Mouse (Mus musculus): Measurements from ENCODE around the gene Tom1l2. TPM values are rescaled to one million over a fixed set of nuclear protein-coding genes. Genes with fewer than 3 reads are reported as not detected.

Tom1l2 gene
- total and polyA plus RNA-seq, 2 experiments from 2014 or later, result 44.3 to 80.8 TPM

DNA sequence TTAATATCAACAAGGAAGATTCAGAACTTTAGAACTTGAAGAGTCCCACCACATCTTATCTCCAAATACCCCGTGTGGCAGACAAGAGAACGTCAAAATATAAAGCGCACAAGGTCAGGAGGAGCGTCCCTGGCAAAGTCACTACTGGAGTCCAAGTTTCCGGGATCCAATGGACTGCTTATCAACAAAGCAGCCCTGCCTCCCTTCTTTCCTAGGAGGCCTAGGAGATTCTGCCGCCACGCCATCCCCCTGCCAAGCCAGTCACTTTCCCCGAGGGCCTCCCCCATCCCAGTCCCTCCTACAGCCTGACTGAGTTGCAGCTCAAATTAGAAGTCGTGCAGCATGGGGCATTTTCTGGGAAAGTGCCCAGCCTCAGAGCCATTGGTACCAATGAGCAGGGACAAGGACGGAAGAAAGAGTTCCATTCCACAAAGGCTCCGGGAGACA lies 757 bp downstream of the Tom1l2 start:
- TF ChIP-seq CTCF (IDR thresholded peaks at IDR 0.05; ENCODE audit: low read depth), result no peak; the same call in 1 of the 2 replicates

GRCm38 (mm10) chr11:60351388-60351787 lies 1.3 kb downstream of the Tom1l2 start:
- Histone ChIP-seq H3K9me3 (ENCODE audit: low read length) (no peaks in the 10 kb centered on the region), H3K4me3 (ENCODE audit: low read depth, low read length) (peak overlapping the region; percentile 74), H3K27me3 (ENCODE audit: insufficient read depth, low read length) (no peaks in the 10 kb centered on the region), H3K36me3 (ENCODE audit: insufficient read depth) (no peaks in the 10 kb centered on the region), H3K4me1 (ENCODE audit: insufficient read depth) (0 out of 2 replicates have a peak, but pooled peaks cover 10% of the 10 kb centered on the region), H3K9ac (peak overlapping the region; percentile 71), H3K27ac (ENCODE audit: low read depth, low read length) (peak overlapping the region; percentile 82; the same call in 1 of the 2 replicates), H3K4me2 (ENCODE audit: low read depth) (peak overlapping the region; percentile 85)
- 54% methylated on average over 2 of the region's 2 CpGs for WGBS
- ATAC-seq, result no peak
- peak; percentile 32; the same call in 1 of the 2 replicates for TF ChIP-seq CTCF (IDR thresholded peaks at IDR 0.05; ENCODE audit: low read depth)
- no peak for DNase-seq

More for the DNA sequence above, 757 bp downstream of the Tom1l2 start:
- WGBS, result 20% methylated on average over 11 of the region's 11 CpGs
- Histone ChIP-seq H3K4me1 (ENCODE audit: insufficient read depth) (0 out of 2 replicates have a peak, but pooled peaks cover 10% of the 10 kb centered on the region), H3K27me3 (ENCODE audit: insufficient read depth, low read length) (no peaks in the 10 kb centered on the region), H3K9ac (peak overlapping the region; percentile 71), H3K36me3 (ENCODE audit: insufficient read depth) (no peaks in the 10 kb centered on the region), H3K4me2 (ENCODE audit: low read depth) (peak overlapping the region; percentile 85), H3K27ac (ENCODE audit: low read depth, low read length) (peak overlapping the region; percentile 82), H3K9me3 (ENCODE audit: low read length) (no peaks in the 10 kb centered on the region), H3K4me3 (ENCODE audit: low read depth, low read length) (peak overlapping the region; percentile 74)
- DNase-seq (no peak), ATAC-seq (no peak)

- H3K27ac ChIP-seq (ENCODE audit: low read depth, low read length), result no peak overlapping the region
- no peak for TF ChIP-seq CTCF (IDR thresholded peaks at IDR 0.05; ENCODE audit: low read depth)
- 42% methylated on average over 4 of the region's 4 CpGs for WGBS
Measured at GRCm38 (mm10) chr11:60346537-60346936, 6.2 kb downstream of the Tom1l2 start.

GRCm38 (mm10) chr11:60345868-60346267 lies 6.8 kb downstream of the Tom1l2 start:
- no peak overlapping the region for H3K9ac ChIP-seq
- H3K9me3 ChIP-seq (ENCODE audit: low read length), result no peaks in the 10 kb centered on the region
- no peak overlapping the region for H3K4me3 ChIP-seq (ENCODE audit: low read depth, low read length)
- no peaks in the 10 kb centered on the region for H3K36me3 ChIP-seq (ENCODE audit: insufficient read depth)
- H3K27me3 ChIP-seq (ENCODE audit: insufficient read depth, low read length), result no peaks in the 10 kb centered on the region
- ATAC-seq, result no peak
- no peaks in the 10 kb centered on the region for H3K4me1 ChIP-seq (ENCODE audit: insufficient read depth)
- no peak for TF ChIP-seq CTCF (IDR thresholded peaks at IDR 0.05; ENCODE audit: low read depth)
- no peak overlapping the region for H3K27ac ChIP-seq (ENCODE audit: low read depth, low read length)
- DNase-seq, result no peak
- H3K4me2 ChIP-seq (ENCODE audit: low read depth), result no peak overlapping the region
- 74% methylated on average over 4 of the region's 4 CpGs for WGBS

More at GRCm38 (mm10) chr11:60346537-60346936, 6.2 kb downstream of the Tom1l2 start:
- Histone ChIP-seq H3K36me3 (ENCODE audit: insufficient read depth) (no peaks in the 10 kb centered on the region), H3K9me3 (ENCODE audit: low read length) (no peaks in the 10 kb centered on the region), H3K4me3 (ENCODE audit: low read depth, low read length) (no peak overlapping the region), H3K4me1 (ENCODE audit: insufficient read depth) (0 out of 2 replicates have a peak, but pooled peaks cover 4% of the 10 kb centered on the region), H3K4me2 (ENCODE audit: low read depth) (no peak overlapping the region), H3K27me3 (ENCODE audit: insufficient read depth, low read length) (no peaks in the 10 kb centered on the region), H3K9ac (no peak overlapping the region)
- ATAC-seq, result no peak
- DNase-seq, result no peak

- H3K4me2 ChIP-seq (ENCODE audit: low read depth), result no peak overlapping the region
- no peaks in the 10 kb centered on the region for H3K9me3 ChIP-seq (ENCODE audit: low read length)
- DNase-seq, result no peak
- no peak for ATAC-seq
- no peak overlapping the region for H3K4me3 ChIP-seq (ENCODE audit: low read depth, low read length)
- no peaks in the 10 kb centered on the region for H3K27me3 ChIP-seq (ENCODE audit: insufficient read depth, low read length)
- H3K27ac ChIP-seq (ENCODE audit: low read depth, low read length), result no peak overlapping the region
- WGBS, result 91% methylated on average over 12 of the region's 12 CpGs
- H3K36me3 ChIP-seq (ENCODE audit: insufficient read depth), result no peaks in the 10 kb centered on the region
- TF ChIP-seq CTCF (IDR thresholded peaks at IDR 0.05; ENCODE audit: low read depth), result no peak
- H3K9ac ChIP-seq, result no peak overlapping the region
- H3K4me1 ChIP-seq (ENCODE audit: insufficient read depth), result no peaks in the 10 kb centered on the region; the same call in 1 of the 2 replicates
Measured at GRCm38 (mm10) chr11:60339361-60339760, 13.3 kb downstream of the Tom1l2 start.

DNA sequence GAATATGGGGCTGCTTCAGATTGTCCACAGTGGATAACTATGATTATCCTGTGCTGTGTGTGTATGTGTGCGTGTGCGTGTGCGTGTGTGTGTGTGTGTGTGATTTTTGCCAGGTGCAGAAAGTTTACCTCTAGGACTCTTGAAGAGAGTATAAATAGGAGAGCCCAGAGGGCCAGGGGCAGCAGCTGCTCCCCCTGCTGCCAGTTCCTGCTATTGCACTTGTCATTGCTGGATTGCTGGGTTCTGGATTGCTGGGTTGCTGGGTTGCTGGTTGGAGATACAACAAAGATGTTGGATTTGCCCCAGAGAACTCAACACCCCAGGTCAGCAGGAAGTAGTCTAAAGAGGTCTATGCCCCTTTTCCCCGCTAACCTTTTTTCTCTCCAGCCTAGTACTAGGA lies 14.4 kb downstream of the Tom1l2 start:
- H3K4me3 ChIP-seq (ENCODE audit: low read depth, low read length), result no peak overlapping the region
- H3K9ac ChIP-seq, result no peak overlapping the region
- no peaks in the 10 kb centered on the region for H3K36me3 ChIP-seq (ENCODE audit: insufficient read depth)
- H3K4me2 ChIP-seq (ENCODE audit: low read depth), result no peak overlapping the region
- H3K27me3 ChIP-seq (ENCODE audit: insufficient read depth, low read length), result no peaks in the 10 kb centered on the region
- peak; percentile 52 for TF ChIP-seq CTCF (IDR thresholded peaks at IDR 0.05; ENCODE audit: low read depth)
- no peaks in the 10 kb centered on the region for H3K9me3 ChIP-seq (ENCODE audit: low read length)
- ATAC-seq, result no peak
- DNase-seq, result no peak
- no peaks in the 10 kb centered on the region; the same call in 1 of the 2 replicates for H3K4me1 ChIP-seq (ENCODE audit: insufficient read depth)
- no peak overlapping the region for H3K27ac ChIP-seq (ENCODE audit: low read depth, low read length)
- 68% methylated on average over 4 of the region's 4 CpGs for WGBS

DNA sequence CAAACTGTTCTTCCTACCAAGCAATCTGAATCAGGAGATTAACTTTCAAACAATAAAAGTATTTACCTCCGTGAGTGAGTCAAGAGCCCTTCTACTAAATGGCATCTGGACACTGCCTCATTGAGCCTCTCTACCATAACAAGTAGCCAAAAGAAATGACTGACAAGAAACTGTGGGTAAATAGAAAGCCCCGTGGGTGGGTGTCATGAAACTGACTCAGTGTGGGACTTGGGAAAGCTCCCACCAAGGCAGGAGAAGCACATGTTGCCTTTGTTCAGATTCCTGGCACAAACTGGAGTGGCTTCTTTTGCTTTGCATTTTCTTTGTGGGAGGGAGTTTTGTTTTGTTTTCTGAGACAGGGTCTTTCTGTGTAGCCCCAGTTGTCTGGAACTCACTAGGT lies 16.9 kb downstream of the Tom1l2 start:
- H3K9ac ChIP-seq, result no peak overlapping the region
- no peak for TF ChIP-seq CTCF (IDR thresholded peaks at IDR 0.05; ENCODE audit: low read depth)
- no peak overlapping the region for H3K4me3 ChIP-seq (ENCODE audit: low read depth, low read length)
- no peaks in the 10 kb centered on the region for H3K9me3 ChIP-seq (ENCODE audit: low read length)
- H3K4me2 ChIP-seq (ENCODE audit: low read depth), result no peak overlapping the region
- H3K27ac ChIP-seq (ENCODE audit: low read depth, low read length), result no peak overlapping the region
- no peaks in the 10 kb centered on the region; the same call in 1 of the 2 replicates for H3K4me1 ChIP-seq (ENCODE audit: insufficient read depth)
- DNase-seq, result no peak
- WGBS, result 25% methylated on average over 2 of the region's 2 CpGs
- H3K36me3 ChIP-seq (ENCODE audit: insufficient read depth), result no peaks in the 10 kb centered on the region
- H3K27me3 ChIP-seq (ENCODE audit: insufficient read depth, low read length), result no peaks in the 10 kb centered on the region
- ATAC-seq, result no peak

Measured in forebrain, postnatal 0 days (tissue).